Mouse (Mus musculus) myocyte (in vitro differentiated cells): ENCODE results near the gene Rcor2. TPM values are rescaled to one million over a fixed set of nuclear protein-coding genes. Genes with fewer than 3 reads are reported as not detected.
A peak's percentile ranks its signal among the peaks of the same experiment; 100 is the strongest.

Experiments
- H3K27me3 ChIP-seq: one replicate; pipeline ENCODE4 v1.6.1; 2011; ENCODE audit not compliant: control insufficient read depth, insufficient read depth, insufficient read length
- H3K36me3 ChIP-seq: one replicate; pipeline ENCODE4 v1.6.1; 2011; ENCODE audit not compliant: control insufficient read depth, insufficient read depth
- H3K4me2 ChIP-seq: one replicate; pipeline ENCODE4 v1.6.1; 2011; ENCODE audit warnings: low read depth, control low read depth
- H3K4me3 ChIP-seq: one replicate; pipeline ENCODE4 v1.5.1; 2011; ENCODE audit warnings: mild to moderate bottlenecking, control low read depth, moderate library complexity
- H3K79me2 ChIP-seq: one replicate; pipeline ENCODE4 v1.6.1; 2011; ENCODE audit not compliant: control insufficient read depth, insufficient read depth
- H3ac ChIP-seq: one replicate; pipeline ENCODE4 v1.6.1; 2011; ENCODE audit not compliant: control insufficient read depth, insufficient read length
- CEBPB ChIP-seq: IDR thresholded peaks from 2 replicates; pipeline ENCODE4 v1.6.1; 2011; ENCODE audit warnings: mild to moderate bottlenecking, moderate library complexity; ENCODE audit not compliant: poor library complexity, insufficient read depth, severe bottlenecking
- E2F4 ChIP-seq: IDR thresholded peaks from one replicate; pipeline ENCODE4 v1.6.1; 2011; ENCODE audit warnings: mild to moderate bottlenecking, control low read depth, moderate library complexity; ENCODE audit not compliant: insufficient read depth
- MAX ChIP-seq: IDR thresholded peaks from one replicate; pipeline ENCODE4 v1.6.1; 2011; ENCODE audit warnings: low read depth, mild to moderate bottlenecking, control low read depth
- MYOD1 ChIP-seq, 3 experiments: IDR thresholded peaks; one replicate each; pipeline ENCODE4 v1.6.1; 2011; ENCODE audit warnings: control low read depth in 2 of 3, low read depth in 2 of 3, mild to moderate bottlenecking in 2 of 3, moderate library complexity in 1 of 3; ENCODE audit not compliant: insufficient read length in 2 of 3, control insufficient read depth in 1 of 3
- MYOG ChIP-seq, 3 experiments: IDR thresholded peaks; one replicate each; pipeline ENCODE4 v1.6.1; 2011; ENCODE audit warnings: control low read depth in 2 of 3, low read depth in 2 of 3, mild to moderate bottlenecking in 2 of 3; ENCODE audit not compliant: insufficient read length in 2 of 3, control insufficient read depth in 1 of 3, insufficient read depth in 1 of 3
- POLR2A ChIP-seq: IDR thresholded peaks from one replicate; pipeline ENCODE4 v1.6.1; 2011; ENCODE audit warnings: low read depth, mild to moderate bottlenecking, control low read depth, moderate library complexity; ENCODE audit not compliant: insufficient read length
- POLR2AphosphoS2 ChIP-seq: IDR thresholded peaks from one replicate; pipeline ENCODE4 v1.6.1; 2011; ENCODE audit warnings: low read depth, control low read depth; ENCODE audit not compliant: insufficient read length
- REST ChIP-seq: IDR thresholded peaks from one replicate; pipeline ENCODE4 v1.6.1; 2011; ENCODE audit warnings: mild to moderate bottlenecking, control low read depth, moderate library complexity; ENCODE audit not compliant: insufficient read depth, insufficient read length
- SRF ChIP-seq: IDR thresholded peaks from one replicate; pipeline ENCODE4 v1.6.1; 2011; ENCODE audit warnings: low read depth; ENCODE audit not compliant: control insufficient read depth, insufficient read length
- TCF12 ChIP-seq: IDR thresholded peaks from one replicate; pipeline ENCODE4 v1.6.1; 2011; ENCODE audit warnings: mild to moderate bottlenecking, control low read depth; ENCODE audit not compliant: poor library complexity, insufficient read depth, severe bottlenecking
- TCF3 ChIP-seq: IDR thresholded peaks from one replicate; pipeline ENCODE4 v1.6.1; 2011; ENCODE audit warnings: low read depth, control low read depth; ENCODE audit not compliant: insufficient read length
- USF1 ChIP-seq: IDR thresholded peaks from one replicate; pipeline ENCODE4 v1.6.1; 2011; ENCODE audit warnings: low read depth, mild to moderate bottlenecking, control low read depth, moderate library complexity
- polyA plus RNA-seq: library from polyadenylated mRNA; unstranded; fragments of >200 nt; fragmentation: generic; extraction: Trizol; gene quantifications from one replicate; pipeline ENCODE4 v1.2.1, GENCODE M21; 2012; ENCODE audit warnings: missing spikeins

Rcor2 gene
- polyA plus RNA-seq, 1 experiment = 34.1 TPM

DNA sequence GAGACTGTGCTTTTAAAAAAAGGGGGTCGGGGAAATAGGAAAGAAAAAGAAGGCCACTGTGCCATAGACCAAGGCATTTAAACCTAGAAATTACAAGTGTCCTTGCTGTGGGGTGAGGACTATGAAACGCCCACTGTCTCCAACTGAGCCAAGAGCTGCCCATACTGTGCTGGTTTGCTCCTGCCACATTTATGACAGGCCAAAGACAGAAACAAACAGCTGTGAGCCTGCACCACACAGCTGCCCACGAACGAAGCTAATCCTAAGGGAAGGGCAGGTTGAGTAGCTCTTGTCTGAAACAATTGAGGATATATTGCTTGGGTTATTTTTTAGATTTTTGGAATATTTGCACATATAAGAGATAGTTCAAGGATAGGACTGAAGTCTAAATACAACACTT, 49.7 kb downstream of the Rcor2 start:
- no peaks in the 10 kb centered on the region for H3K27me3 ChIP-seq
- peak; percentile 96 to 99 (median 99) for TF ChIP-seq MYOD1 (IDR thresholded peaks at IDR 0.05; ENCODE audit: control insufficient read depth in 1 of 3, insufficient read length in 2 of 3, low read depth in 2 of 3)
- TF ChIP-seq TCF3 = peak; percentile 71
- TF ChIP-seq TCF12 = peak; percentile 95
- no peak for TF ChIP-seq REST
- peak; percentile 43 to 87 (median 75) for TF ChIP-seq MYOG (IDR thresholded peaks at IDR 0.05; ENCODE audit: control insufficient read depth in 1 of 3, insufficient read depth in 1 of 3, insufficient read length in 2 of 3, low read depth in 2 of 3)
- no peak overlapping the region for H3K4me3 ChIP-seq
- peak overlapping the region; percentile 74 for H3K4me2 ChIP-seq
- no peak overlapping the region for H3ac ChIP-seq
- H3K36me3 ChIP-seq = no peaks in the 10 kb centered on the region
- H3K79me2 ChIP-seq = peaks cover 89% of the 10 kb centered on the region

DNA sequence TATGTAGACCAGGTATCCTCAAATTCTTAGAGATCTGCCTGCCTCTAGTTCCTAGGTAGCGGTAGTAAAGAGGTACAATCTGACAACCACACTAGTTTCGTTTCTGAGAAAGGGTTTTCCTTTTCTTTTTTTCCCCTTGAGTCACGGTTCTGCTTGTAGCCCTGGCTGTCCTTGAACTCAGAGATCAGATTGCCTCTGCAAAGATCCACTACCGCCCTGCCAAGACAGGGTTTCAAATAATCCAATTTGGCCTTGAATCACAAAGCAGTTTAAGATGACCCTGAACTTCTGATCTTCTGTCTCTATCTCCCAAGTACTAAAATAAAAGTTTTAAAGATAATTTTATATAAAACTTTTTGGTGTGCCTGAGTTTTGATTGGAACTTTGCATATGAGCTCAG, 50.6 kb downstream of the Rcor2 start:
- Histone ChIP-seq H3K36me3 (no peaks in the 10 kb centered on the region), H3K27me3 (no peaks in the 10 kb centered on the region), H3K4me2 (peak overlapping the region; percentile 44), H3K4me3 (no peak overlapping the region), H3K79me2 (peaks cover 89% of the 10 kb centered on the region), H3ac (no peak overlapping the region)
- TF ChIP-seq SRF (no peak), MYOD1 (IDR thresholded peaks at IDR 0.05; ENCODE audit: control insufficient read depth in 1 of 3, insufficient read length in 2 of 3, low read depth in 2 of 3) (no peak), USF1 (no peak), CEBPB (no peak), E2F4 (no peak)

DNA sequence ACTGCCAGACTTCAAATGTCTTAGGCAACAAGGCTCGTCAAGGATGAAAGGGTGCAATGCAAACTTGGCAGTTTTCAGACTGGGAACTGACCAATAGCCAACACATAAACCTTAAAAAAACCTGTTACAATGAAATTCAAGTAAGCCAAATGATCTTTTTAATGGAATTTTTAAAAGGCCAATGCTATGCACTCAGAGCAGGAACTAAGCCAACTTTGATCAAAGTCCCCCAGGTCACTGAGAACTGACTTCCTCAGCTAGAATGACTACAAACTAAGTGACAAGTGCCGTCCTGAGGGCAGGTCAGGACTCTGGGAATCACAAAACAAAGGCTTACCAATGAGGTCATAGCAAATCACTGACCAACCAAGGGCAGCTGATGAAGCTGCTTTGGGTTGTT, 53.1 kb downstream of the Rcor2 start:
- H3ac ChIP-seq = no peak overlapping the region
- no peaks in the 10 kb centered on the region for H3K27me3 ChIP-seq
- no peak overlapping the region for H3K4me3 ChIP-seq
- no peak overlapping the region for H3K4me2 ChIP-seq
- no peak for TF ChIP-seq SRF
- H3K36me3 ChIP-seq = no peaks in the 10 kb centered on the region
- peaks cover 95% of the 10 kb centered on the region for H3K79me2 ChIP-seq

DNA sequence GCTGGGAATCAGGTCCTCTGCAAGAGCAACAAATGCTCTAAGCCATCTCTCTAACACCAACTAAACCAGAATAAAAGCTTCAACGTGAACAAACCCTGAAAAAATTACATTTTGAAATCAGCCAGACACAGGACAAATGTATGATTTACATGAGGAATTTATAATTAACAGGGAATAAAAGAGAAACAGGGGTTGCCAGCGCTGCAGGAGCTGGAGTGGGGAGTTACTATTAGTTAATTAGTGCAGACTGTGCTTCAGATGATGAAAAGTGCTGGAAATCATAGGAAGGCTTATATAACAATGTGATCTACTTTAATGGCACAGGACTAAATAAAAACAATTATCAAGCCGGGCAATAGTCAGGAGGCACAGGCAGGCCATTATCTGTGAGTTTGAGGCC, 54.3 kb downstream of the Rcor2 start:
- no peak overlapping the region for H3K4me2 ChIP-seq
- H3K79me2 ChIP-seq = peaks cover 96% of the 10 kb centered on the region
- TF ChIP-seq USF1 (no peak), SRF (no peak), TCF12 (no peak), E2F4 (no peak), TCF3 (no peak), REST (no peak), POLR2A (no peak), POLR2AphosphoS2 (no peak), MYOG (IDR thresholded peaks at IDR 0.05; ENCODE audit: control insufficient read depth in 1 of 3, insufficient read depth in 1 of 3, insufficient read length in 2 of 3, low read depth in 2 of 3) (no peak), MYOD1 (IDR thresholded peaks at IDR 0.05; ENCODE audit: control insufficient read depth in 1 of 3, insufficient read length in 2 of 3, low read depth in 2 of 3) (no peak), CEBPB (no peak), MAX (no peak)
- no peaks in the 10 kb centered on the region for H3K36me3 ChIP-seq
- H3ac ChIP-seq = no peak overlapping the region
- no peaks in the 10 kb centered on the region for H3K27me3 ChIP-seq
- H3K4me3 ChIP-seq = no peak overlapping the region

Other genes with a start within 250 kb of the Rcor2 start
- 0.34 TPM for gene Fermt3, start 247.9 kb upstream of the Rcor2 start, polyA plus RNA-seq
- 223 TPM for gene Stip1, start 227.4 kb upstream of the Rcor2 start, polyA plus RNA-seq
- 82.4 TPM for gene Macrod1, start 210.5 kb upstream of the Rcor2 start, polyA plus RNA-seq
- 1.2 TPM for gene Flrt1, start 161.6 kb upstream of the Rcor2 start, polyA plus RNA-seq
- 112 TPM for gene Otub1, start 61.0 kb upstream of the Rcor2 start, polyA plus RNA-seq
- 1,011 TPM for gene Cox8a, start 49.7 kb upstream of the Rcor2 start, polyA plus RNA-seq
- 10.3 TPM for gene Naa40, start 26.1 kb upstream of the Rcor2 start, polyA plus RNA-seq
- gene Mark2, start 74.5 kb downstream of the Rcor2 start, polyA plus RNA-seq = 33.7 TPM
- 20.4 TPM for gene Spindoc, start 115.7 kb downstream of the Rcor2 start, polyA plus RNA-seq
- gene 2700081O15Rik, start 150.3 kb downstream of the Rcor2 start, polyA plus RNA-seq = 16.9 TPM
- 65.7 TPM for gene Rtn3, start 216.0 kb downstream of the Rcor2 start, polyA plus RNA-seq
- 14.4 TPM for gene Atl3, start 226.7 kb downstream of the Rcor2 start, polyA plus RNA-seq